Mouse (Mus musculus) megakaryocyte, embryonic 14.5 days (primary cell): Measurements from ENCODE around the gene Maml3.

Source experiments
- FLI1 ChIP-seq: IDR thresholded peaks from 2 replicates; pipeline ENCODE4 v1.6.1; 2012; ENCODE audit warnings: low read length, inconsistent platforms, mixed read lengths
- GATA1 ChIP-seq: IDR thresholded peaks from 3 replicates; pipeline ENCODE4 v1.6.1; 2012; ENCODE audit warnings: mixed read lengths, low read length, inconsistent platforms, borderline replicate concordance

GRCm38 (mm10) chr3:52101401-52101976 is 3.4 kb downstream of the Maml3 start:
- TF ChIP-seq GATA1, result no peak
- no peak for TF ChIP-seq FLI1
